Mouse (Mus musculus): ENCODE data around the gene Krt222.
"Not testable (repeated sequence)": the region's sequence is repeated elsewhere in the genome, so short reads cannot be mapped to it uniquely, and the experiment has no call there.

Gene Krt222

GRCm38 (mm10) chr11:99243820-99244374 lies at the start of gene Krt222:
TSS of gene Krt222 (minus strand) at chr11:99244085.
- CTCF ChIA-PET, result no interaction called here

- CTCF ChIA-PET, result interaction anchor here (0.7 kb wide), 1 partner anchor 221 kb away, joined by 3 read pairs; no protein-coding TSS in a partner anchor
Observed at GRCm38 (mm10) chr11:99292846-99293245, 49.0 kb upstream of the Krt222 start.

- CTCF ChIA-PET, result no interaction called here
Observed at GRCm38 (mm10) chr11:99284833-99285312, 41.0 kb upstream of the Krt222 start, which contains the start of gene Krt24. TSS of gene Krt24 (minus strand) at chr11:99285262.

- CTCF ChIA-PET, result no interaction called here
Observed at GRCm38 (mm10) chr11:99284011-99284410, 40.1 kb upstream of the Krt222 start.

GRCm38 (mm10) chr11:99283334-99283733 lies 39.4 kb upstream of the Krt222 start:
- CTCF ChIA-PET, result interaction anchor here (0.6 kb wide), 1 partner anchor 77 kb away, joined by 3 read pairs; no protein-coding TSS in a partner anchor

- CTCF ChIA-PET, result no interaction called here
Observed at GRCm38 (mm10) chr11:99281116-99281515, 37.2 kb upstream of the Krt222 start.

GRCm38 (mm10) chr11:99279986-99280385 lies 36.1 kb upstream of the Krt222 start:
- CTCF ChIA-PET, result no interaction called here

- CTCF ChIA-PET, result no interaction called here
Observed at GRCm38 (mm10) chr11:99276786-99277185, 32.9 kb upstream of the Krt222 start.

GRCm38 (mm10) chr11:99275624-99276023 lies 31.7 kb upstream of the Krt222 start:
- CTCF ChIA-PET, result interaction anchor here (0.7 kb wide), 1 partner anchor 499 kb away, joined by 3 read pairs; no protein-coding TSS in a partner anchor

- CTCF ChIA-PET, result no interaction called here
Observed at GRCm38 (mm10) chr11:99272721-99273120, 28.8 kb upstream of the Krt222 start.

GRCm38 (mm10) chr11:99269192-99269591 lies 25.3 kb upstream of the Krt222 start:
- CTCF ChIA-PET, result no interaction called here

GRCm38 (mm10) chr11:99265796-99266195 lies 21.9 kb upstream of the Krt222 start:
- CTCF ChIA-PET, result no interaction called here

GRCm38 (mm10) chr11:99265220-99265619 lies 21.3 kb upstream of the Krt222 start:
- CTCF ChIA-PET, result no interaction called here

GRCm38 (mm10) chr11:99256213-99256612 lies 12.3 kb upstream of the Krt222 start:
- CTCF ChIA-PET, result no interaction called here

- CTCF ChIA-PET, result interaction anchor here (0.6 kb wide), 2 partner anchors 436 to 567 kb away, joined by 3 to 4 read pairs; no protein-coding TSS in a partner anchor
Observed at GRCm38 (mm10) chr11:99255316-99255715, 11.4 kb upstream of the Krt222 start.

- CTCF ChIA-PET, result interaction anchor here (1.0 to 1.4 kb wide), 2 partner anchors 20 to 49 kb away, joined by 3 to 14 read pairs; no protein-coding TSS in a partner anchor
Observed at GRCm38 (mm10) chr11:99253893-99254292, 10.0 kb upstream of the Krt222 start.

GRCm38 (mm10) chr11:99252671-99253070 lies 8.8 kb upstream of the Krt222 start:
- CTCF ChIA-PET, result interaction anchor here (0.7 to 1.0 kb wide), 2 partner anchors 91 to 1944 kb away, joined by 3 read pairs; no protein-coding TSS in a partner anchor

GRCm38 (mm10) chr11:99250666-99251065 lies 6.8 kb upstream of the Krt222 start:
- CTCF ChIA-PET, result no interaction called here

- CTCF ChIA-PET, result interaction anchor here (0.6 kb wide), 1 partner anchor 138 kb away, joined by 3 read pairs; no protein-coding TSS in a partner anchor
Observed at GRCm38 (mm10) chr11:99250241-99250640, 6.4 kb upstream of the Krt222 start.

GRCm38 (mm10) chr11:99249115-99249514 lies 5.2 kb upstream of the Krt222 start:
- CTCF ChIA-PET, result interaction anchor here (0.6 kb wide), 1 partner anchor 61 kb away, joined by 3 read pairs; no protein-coding TSS in a partner anchor

- CTCF ChIA-PET, result no interaction called here
Observed at GRCm38 (mm10) chr11:99247916-99248315, 4.0 kb upstream of the Krt222 start.

GRCm38 (mm10) chr11:99244519-99244918 lies 634 bp upstream of the Krt222 start:
- CTCF ChIA-PET, result not testable (repeated sequence)

- CTCF ChIA-PET, result interaction anchor here (0.5 kb wide), 1 partner anchor 117 kb away, joined by 8 read pairs; no protein-coding TSS in a partner anchor
Observed at GRCm38 (mm10) chr11:99243200-99243819, 575 bp downstream of the Krt222 start.

All from spleen, embryonic (tissue).